Mouse (Mus musculus): ENCODE measurements around the gene Lta.

DNA sequence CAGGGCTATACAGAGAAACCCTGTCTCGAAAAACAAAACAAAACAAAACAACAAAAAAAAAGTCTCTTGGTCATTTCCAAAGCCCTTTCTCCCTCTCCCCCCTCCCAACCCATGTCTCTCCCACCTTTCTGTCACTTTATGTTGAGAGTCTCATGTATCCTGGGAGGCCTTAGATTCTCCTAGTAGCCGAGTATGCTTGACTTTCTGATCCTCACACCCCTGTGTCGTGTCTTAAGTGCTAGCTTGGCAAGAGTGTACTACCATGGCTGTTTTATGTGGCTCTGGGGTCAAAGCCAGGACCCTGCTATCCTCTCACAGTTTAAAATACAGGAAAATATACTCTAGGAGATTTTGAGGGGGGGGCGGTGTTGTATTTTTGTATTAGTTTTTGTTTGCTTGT lies 17.8 kb downstream of the Lta start:
- TF ChIP-seq CTCF (IDR thresholded peaks at IDR 0.05; ENCODE audit: insufficient read depth, low read length): no peak
- TF ChIP-seq POLR2A (IDR thresholded peaks at IDR 0.05; ENCODE audit: borderline replicate concordance, extremely low read depth, low read depth, low read length): no peak

All from lung, adult 2 months (tissue).